Mouse (Mus musculus): ENCODE measurements around the gene Bdkrb1. TPM values are rescaled to one million over a fixed set of nuclear protein-coding genes. Genes with fewer than 3 reads are reported as not detected.

The Bdkrb1 gene
- total RNA-seq (2014; rRNA removed) (0.63 TPM in 1 of 2 replicates, not detected in the other), polyA plus RNA-seq (2015; fragmentation: Nextera tagmentation; extraction: Ambion mirVana) (0.18 TPM in 1 of 2 replicates, not detected in the other)

- Histone ChIP-seq H3K4me3 (ENCODE audit: low read length) (no peak within 1 kb of the TSS), H3K9ac (replicated peaks; ENCODE audit: low read length) (no peak within 1 kb of the TSS), H3K36me3 (ENCODE audit: insufficient read depth, low read length) (no peaks in the 10 kb centered on the region), H3K4me2 (ENCODE audit: low read depth, low read length) (no peak within 1 kb of the TSS), H3K9me3 (ENCODE audit: low read length) (no peaks in the 10 kb centered on the region), H3K4me1 (ENCODE audit: insufficient read depth, low read length) (peaks cover 4% of the 10 kb centered on the region; the same call in 1 of the 2 replicates), H3K27me3 (ENCODE audit: insufficient read depth, low read length) (no peaks in the 10 kb centered on the region), H3K27ac (peak within 1 kb of the TSS; percentile 54; the same call in 1 of the 2 replicates)
- no peak for ATAC-seq
- no peak for DNase-seq (ENCODE audit: low spot score)
- 73% methylated on average over 11 of the region's 11 CpGs for WGBS
- no peak for TF ChIP-seq CTCF (IDR thresholded peaks at IDR 0.05; ENCODE audit: low read depth)
Measured at GRCm38 (mm10) chr12:105602581-105603210, at the start of gene Bdkrb1. TSS of gene Bdkrb1 (plus strand) at chr12:105603085.

DNA sequence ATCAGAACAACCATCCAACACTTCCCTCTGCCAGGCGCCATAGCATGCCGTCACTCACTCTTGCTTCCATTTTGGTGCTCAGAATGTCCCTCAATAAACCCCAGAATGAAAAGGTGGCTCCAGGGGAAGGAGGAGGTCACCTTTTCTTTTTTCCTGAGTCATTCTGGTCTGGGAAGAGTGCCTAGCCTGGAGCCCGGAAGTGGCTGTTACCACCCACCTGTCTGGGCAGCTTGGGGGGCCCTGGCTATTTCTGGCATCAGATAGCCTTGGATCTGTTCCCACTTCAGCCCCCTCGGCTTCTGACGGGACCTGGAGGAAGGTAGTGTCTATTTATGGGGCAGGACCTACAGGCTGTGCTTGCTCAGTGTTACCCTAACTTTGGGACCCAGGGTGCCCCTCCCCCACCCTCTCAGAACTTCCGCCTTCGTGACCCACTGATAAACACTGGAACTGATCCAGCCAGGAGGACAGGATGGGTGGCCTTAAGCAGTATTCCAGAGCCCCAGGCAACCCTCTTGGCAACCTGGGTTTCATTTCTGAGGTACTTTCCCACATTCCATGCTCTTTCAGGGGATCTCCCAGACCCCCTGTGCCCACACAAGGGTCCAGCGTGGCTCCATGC lies 48.6 kb upstream of the Bdkrb1 start:
- Histone ChIP-seq H3K27ac (no peak overlapping the region), H3K36me3 (ENCODE audit: insufficient read depth, low read length) (no peaks in the 10 kb centered on the region), H3K9ac (replicated peaks; ENCODE audit: low read length) (no peak overlapping the region), H3K9me3 (ENCODE audit: low read length) (no peaks in the 10 kb centered on the region), H3K4me2 (ENCODE audit: low read depth, low read length) (no peak overlapping the region), H3K4me3 (ENCODE audit: low read length) (no peak overlapping the region), H3K4me1 (ENCODE audit: insufficient read depth, low read length) (no peaks in the 10 kb centered on the region), H3K27me3 (ENCODE audit: insufficient read depth, low read length) (no peaks in the 10 kb centered on the region)
- DNase-seq (ENCODE audit: low spot score) = no peak
- no peak for ATAC-seq
- TF ChIP-seq CTCF (IDR thresholded peaks at IDR 0.05; ENCODE audit: low read depth) = no peak
- WGBS = 57% methylated on average over 8 of the region's 8 CpGs

DNA sequence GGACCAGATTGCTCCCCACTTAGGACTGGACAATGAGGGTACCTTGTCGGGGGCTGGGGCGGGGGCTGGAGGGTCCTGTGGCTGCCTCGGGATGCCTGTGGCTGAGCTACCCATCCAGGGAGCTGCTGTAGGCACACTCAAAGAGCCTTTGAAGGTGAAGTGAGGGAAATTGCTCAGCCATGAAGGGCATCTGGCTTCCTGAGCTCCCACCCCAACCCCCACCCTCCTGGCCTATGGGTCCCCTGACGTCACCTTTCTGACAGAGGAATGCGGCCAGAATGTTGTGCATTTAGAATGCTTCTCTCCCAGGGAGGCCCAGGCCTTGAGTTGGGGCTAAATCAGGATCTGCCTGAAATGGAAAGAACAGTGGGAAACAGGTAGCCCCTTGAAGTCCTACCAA lies 47.7 kb upstream of the Bdkrb1 start:
- H3K27me3 ChIP-seq (ENCODE audit: insufficient read depth, low read length) = no peaks in the 10 kb centered on the region
- ATAC-seq = no peak
- H3K4me2 ChIP-seq (ENCODE audit: low read depth, low read length) = no peak overlapping the region

GRCm38 (mm10) chr12:105557250-105557925 lies 45.5 kb upstream of the Bdkrb1 start:
- Histone ChIP-seq H3K4me2 (ENCODE audit: low read depth, low read length) (no peak overlapping the region), H3K27me3 (ENCODE audit: insufficient read depth, low read length) (no peaks in the 10 kb centered on the region), H3K4me3 (ENCODE audit: low read length) (no peak overlapping the region), H3K4me1 (ENCODE audit: insufficient read depth, low read length) (no peaks in the 10 kb centered on the region; the same call in 1 of the 2 replicates), H3K9ac (replicated peaks; ENCODE audit: low read length) (no peak overlapping the region), H3K27ac (peak overlapping the region; percentile 20; the same call in 1 of the 2 replicates), H3K36me3 (ENCODE audit: insufficient read depth, low read length) (no peaks in the 10 kb centered on the region), H3K9me3 (ENCODE audit: low read length) (no peaks in the 10 kb centered on the region)
- ATAC-seq = no peak
- TF ChIP-seq CTCF (IDR thresholded peaks at IDR 0.05; ENCODE audit: low read depth) = no peak
- DNase-seq (ENCODE audit: low spot score) = no peak
- 48% methylated on average over 7 of the region's 7 CpGs for WGBS

More for the DNA sequence above, 47.7 kb upstream of the Bdkrb1 start:
- Histone ChIP-seq H3K4me3 (ENCODE audit: low read length) (no peak overlapping the region), H3K27ac (no peak overlapping the region), H3K9ac (replicated peaks; ENCODE audit: low read length) (no peak overlapping the region), H3K36me3 (ENCODE audit: insufficient read depth, low read length) (no peaks in the 10 kb centered on the region), H3K4me1 (ENCODE audit: insufficient read depth, low read length) (no peaks in the 10 kb centered on the region), H3K9me3 (ENCODE audit: low read length) (no peaks in the 10 kb centered on the region)
- no peak for DNase-seq (ENCODE audit: low spot score)
- TF ChIP-seq CTCF (IDR thresholded peaks at IDR 0.05; ENCODE audit: low read depth) = no peak
- WGBS = 80% methylated on average over 5 of the region's 5 CpGs

DNA sequence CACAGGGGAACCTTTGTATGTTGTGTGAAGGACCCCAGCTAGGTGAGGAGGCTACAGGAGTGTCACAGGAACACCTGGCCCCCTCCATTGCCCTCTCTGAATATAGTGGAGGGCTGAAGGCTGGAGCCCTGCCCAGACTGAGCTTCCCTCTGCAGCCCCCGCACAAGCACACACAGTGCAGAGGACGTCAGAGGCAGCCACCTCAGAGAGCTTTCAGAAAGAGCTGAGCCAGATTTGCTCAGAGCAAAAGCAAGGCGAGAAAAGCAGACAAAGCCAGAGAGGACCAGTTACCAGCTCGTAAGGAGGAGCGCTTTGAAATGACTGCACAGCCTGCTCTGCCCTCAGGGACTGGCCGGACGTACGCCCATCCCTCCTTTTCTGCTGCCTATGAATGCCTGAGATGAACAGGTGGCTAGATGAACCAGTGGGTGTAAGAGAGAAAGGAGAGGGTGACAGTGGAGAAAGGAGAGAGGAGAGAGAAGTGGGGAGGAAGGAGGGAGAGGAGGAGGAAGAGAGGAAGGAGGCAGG lies 41.8 kb upstream of the Bdkrb1 start:
- WGBS = 39% methylated on average over 8 of the region's 8 CpGs
- 0 out of 2 replicates have a peak, but pooled peaks cover 3% of the 10 kb centered on the region for H3K27me3 ChIP-seq (ENCODE audit: insufficient read depth, low read length)
- H3K4me3 ChIP-seq (ENCODE audit: low read length) = no peak overlapping the region
- H3K27ac ChIP-seq = no peak overlapping the region; the same call in 1 of the 2 replicates
- no peaks in the 10 kb centered on the region for H3K36me3 ChIP-seq (ENCODE audit: insufficient read depth, low read length)
- ATAC-seq (peak; percentile 56; the same call in 1 of the 2 replicates), DNase-seq (ENCODE audit: low spot score) (no peak)
- H3K9me3 ChIP-seq (ENCODE audit: low read length) = no peaks in the 10 kb centered on the region
- H3K4me1 ChIP-seq (ENCODE audit: insufficient read depth, low read length) = no peaks in the 10 kb centered on the region; the same call in none of the 2 replicates
- no peak for TF ChIP-seq CTCF (IDR thresholded peaks at IDR 0.05; ENCODE audit: low read depth)
- no peak overlapping the region for H3K9ac ChIP-seq (replicated peaks; ENCODE audit: low read length)
- H3K4me2 ChIP-seq (ENCODE audit: low read depth, low read length) = no peak overlapping the region

DNA sequence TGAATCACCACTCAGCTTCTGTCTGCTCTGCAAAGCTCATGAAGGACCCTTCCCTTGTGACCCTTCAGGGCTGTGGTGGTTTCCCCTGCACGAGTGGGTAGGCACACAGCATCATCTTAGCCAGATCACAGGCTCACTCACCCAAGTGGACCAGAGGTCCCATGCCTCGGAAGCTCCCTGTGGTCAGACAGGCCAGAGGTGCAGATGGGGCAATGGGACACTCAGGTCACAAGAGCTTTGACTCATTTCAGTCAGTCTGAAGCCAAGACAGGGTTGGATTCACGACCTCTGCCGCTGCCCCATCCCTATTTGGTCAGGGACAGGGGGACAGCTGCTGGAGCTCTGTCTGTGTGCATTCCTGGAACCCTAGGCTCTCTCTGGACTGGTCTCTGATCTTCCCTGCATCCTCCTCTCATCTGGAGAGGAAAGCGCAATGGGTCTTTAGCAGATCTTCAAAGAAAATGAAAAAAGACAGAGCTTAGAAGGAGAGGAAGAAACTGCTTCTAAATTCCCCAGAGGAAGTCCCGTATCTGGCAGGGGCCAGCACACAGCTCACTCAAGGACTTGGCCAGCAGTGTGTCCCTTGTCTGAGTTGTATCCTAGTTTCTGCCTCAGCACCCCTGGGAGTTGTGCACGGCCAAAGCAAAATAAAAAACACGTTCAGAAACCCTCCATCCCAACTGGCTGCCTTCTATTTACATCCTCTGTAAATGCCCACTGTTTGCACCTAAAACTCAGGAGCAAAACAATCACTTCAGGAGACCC lies 40.6 kb upstream of the Bdkrb1 start:
- Histone ChIP-seq H3K9ac (replicated peaks; ENCODE audit: low read length) (peak overlapping the region; percentile 14; the same call in 1 of the 2 replicates), H3K9me3 (ENCODE audit: low read length) (no peaks in the 10 kb centered on the region), H3K4me2 (ENCODE audit: low read depth, low read length) (peak overlapping the region; percentile 59), H3K27me3 (ENCODE audit: insufficient read depth, low read length) (0 out of 2 replicates have a peak, but pooled peaks cover 3% of the 10 kb centered on the region), H3K27ac (no peak overlapping the region), H3K4me3 (ENCODE audit: low read length) (peak overlapping the region; percentile 28), H3K36me3 (ENCODE audit: insufficient read depth, low read length) (no peaks in the 10 kb centered on the region), H3K4me1 (ENCODE audit: insufficient read depth, low read length) (no peaks in the 10 kb centered on the region; the same call in none of the 2 replicates)
- WGBS = 38% methylated on average over 8 of the region's 8 CpGs
- ATAC-seq = no peak
- no peak for DNase-seq (ENCODE audit: low spot score)
- no peak for TF ChIP-seq CTCF (IDR thresholded peaks at IDR 0.05; ENCODE audit: low read depth)

Measured in hindbrain, postnatal 0 days (tissue).